Mouse (Mus musculus) left cerebral cortex, adult 11 months (tissue): Measurements from ENCODE around the gene Gp9.

Experiments
- DNase-seq: peaks from one replicate; pipeline ENCODE4 v3.0.0; 2022; ENCODE audit warnings: low spot score

The Gp9 gene

DNA sequence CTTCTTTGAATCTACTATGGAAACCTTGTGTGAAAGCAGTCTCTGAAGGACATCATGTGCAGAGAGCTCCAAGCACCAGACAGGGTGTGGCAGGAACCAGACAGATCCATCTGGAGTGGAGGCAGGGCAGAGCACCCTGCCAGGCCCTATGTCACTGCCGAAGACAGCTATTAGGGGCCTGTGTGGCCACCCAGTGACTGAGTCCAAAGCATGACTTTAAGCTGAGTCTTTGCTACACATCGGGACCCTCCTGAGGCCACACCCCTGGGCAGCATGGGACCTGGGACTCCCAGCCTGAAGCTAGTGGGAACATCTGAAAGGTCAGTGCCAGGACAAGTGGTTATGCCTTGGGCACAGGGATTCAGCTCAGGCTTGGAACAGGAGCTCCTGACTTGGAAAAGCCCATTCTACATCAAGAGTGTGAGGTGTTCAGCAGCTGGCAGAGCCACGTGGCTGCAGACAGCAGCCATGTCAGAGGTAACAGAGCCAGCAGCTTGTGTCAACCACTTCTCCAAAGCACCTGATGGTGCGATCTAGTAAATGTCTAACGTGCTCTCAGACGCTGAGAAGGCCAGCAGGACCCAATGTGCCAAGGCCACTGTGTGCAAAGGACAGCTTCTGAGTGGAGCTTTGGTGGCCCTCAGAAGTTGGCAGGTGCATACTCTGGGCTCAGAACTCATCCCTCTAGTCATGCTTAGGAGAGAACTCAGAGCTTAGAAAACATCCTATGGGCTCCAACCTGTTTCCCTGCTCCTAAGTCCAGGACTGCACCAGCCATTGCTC lies 9.4 kb downstream of the Gp9 start:
- DNase-seq = no peak

GRCm38 (mm10) chr6:87788266-87788895 lies 10.5 kb downstream of the Gp9 start:
- DNase-seq = no peak

GRCm38 (mm10) chr6:87788896-87789587 lies 11.2 kb downstream of the Gp9 start:
- DNase-seq = no peak

DNA sequence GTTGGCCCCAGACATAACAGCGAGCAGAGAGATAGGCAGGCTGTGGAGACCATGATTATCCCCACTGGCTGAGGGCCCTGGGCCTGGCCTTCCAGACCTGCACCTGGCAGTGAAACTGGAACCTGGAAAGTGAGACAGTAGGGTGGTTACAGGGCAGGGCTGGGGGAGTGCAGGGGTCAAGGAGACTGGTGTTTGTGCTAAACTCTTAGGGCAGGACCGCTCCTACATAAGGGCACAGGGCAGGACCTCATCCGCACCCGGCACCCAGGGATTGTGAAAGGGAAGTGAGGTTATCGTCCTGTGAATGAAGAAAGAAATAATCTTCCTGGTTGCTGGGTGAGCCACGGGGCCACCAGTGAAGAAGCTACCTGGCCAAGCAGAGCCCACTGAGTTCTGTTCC lies 11.9 kb downstream of the Gp9 start:
- DNase-seq = no peak

GRCm38 (mm10) chr6:87790779-87791480 lies 13.1 kb downstream of the Gp9 start:
- no peak for DNase-seq

GRCm38 (mm10) chr6:87791826-87792225 lies 14.0 kb downstream of the Gp9 start:
- DNase-seq = no peak

DNA sequence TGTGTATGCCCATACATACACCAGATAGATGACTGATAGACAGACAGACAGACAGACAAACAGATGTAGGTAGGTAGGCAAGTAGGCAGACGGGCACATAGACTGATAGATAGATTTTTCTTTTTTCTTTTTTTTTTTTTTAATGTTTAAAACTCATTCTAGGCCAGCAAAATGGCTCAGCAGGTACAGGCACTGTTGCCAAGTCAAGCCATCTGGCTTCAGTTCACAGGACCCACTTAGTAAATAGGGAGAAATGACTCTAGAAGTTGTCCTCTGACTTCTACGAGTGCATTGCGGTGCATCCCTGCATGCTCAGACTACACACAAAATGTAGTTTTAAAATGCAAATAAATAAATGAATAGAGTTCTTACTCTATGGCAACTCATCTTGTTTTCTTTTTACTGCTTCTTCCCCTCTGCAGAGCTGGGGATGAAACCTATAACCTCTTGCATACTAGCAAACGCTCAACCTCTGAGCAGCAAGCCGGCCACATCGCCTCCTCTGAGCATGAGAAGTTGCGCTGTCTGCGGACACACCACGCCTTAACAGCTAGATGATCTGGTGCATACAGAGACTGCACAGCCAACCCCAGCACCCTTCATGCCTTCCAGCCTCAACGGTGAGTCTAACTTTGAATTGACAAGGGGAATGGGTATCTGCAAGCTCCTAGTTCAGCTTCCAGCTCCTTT lies 16.1 kb downstream of the Gp9 start:
- no peak for DNase-seq

DNA sequence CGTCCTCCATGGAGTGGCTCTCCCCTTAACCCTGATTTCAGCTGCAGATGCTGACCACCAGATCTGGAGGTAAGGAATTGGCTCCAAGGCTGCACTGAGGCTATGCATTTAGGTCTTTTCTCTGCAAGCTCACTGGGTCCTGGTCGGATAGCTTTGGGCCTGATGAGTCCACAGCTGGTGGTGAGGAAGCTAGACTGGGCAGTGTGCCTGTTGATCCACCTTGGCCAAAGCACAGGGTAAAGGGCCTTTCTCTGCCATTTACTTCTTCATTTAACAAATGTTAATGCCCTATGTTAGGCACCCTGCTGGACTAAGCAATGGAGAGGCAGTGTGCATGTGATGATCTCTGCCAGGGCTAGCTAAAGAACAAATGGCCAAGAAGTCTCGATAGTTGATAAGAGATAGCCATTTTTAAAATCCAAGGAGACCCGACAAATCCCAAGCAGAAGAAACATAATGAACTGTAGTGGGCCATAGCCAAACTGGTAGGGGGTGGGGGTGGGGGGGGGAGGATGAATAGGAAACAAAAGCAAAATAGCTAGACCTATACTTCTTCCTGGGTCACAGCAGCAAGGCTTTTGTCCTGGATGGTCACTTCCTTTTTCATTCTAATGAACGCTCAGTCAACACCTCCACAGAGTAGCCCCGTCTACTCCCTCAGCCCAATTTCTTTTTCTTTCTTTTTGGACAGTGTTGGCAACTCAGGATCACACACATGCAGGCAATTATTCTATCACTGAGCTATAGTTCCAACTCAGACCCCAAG lies 17.7 kb downstream of the Gp9 start:
- no peak for DNase-seq

DNA sequence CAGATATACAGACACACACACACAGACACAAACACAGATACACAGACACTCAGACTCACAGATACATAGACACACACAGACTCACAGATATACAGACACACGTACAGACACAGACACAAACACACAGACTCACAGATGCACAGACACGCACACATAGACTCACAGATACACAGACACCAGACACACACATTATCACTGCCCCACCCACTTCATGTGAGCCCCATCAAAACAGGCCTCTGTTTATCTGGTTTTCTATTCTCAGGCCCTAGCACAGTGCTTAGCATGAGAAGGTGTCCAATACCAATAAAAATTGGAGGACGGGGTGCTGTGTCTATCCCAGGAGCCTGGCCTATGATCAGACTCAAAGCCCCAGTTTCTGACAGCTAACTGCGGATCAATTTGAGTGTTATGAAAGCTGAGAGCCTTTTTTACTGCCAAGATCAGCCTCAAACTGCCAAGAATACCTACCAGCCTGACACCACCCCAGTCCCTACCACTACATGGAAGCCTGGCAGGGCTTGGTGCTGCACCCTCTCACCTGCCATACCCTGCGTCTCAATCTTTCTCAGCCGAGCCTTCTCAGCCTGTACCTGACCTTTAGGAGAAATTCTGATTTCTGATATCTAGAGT lies 18.5 kb downstream of the Gp9 start:
- no peak for DNase-seq

DNA sequence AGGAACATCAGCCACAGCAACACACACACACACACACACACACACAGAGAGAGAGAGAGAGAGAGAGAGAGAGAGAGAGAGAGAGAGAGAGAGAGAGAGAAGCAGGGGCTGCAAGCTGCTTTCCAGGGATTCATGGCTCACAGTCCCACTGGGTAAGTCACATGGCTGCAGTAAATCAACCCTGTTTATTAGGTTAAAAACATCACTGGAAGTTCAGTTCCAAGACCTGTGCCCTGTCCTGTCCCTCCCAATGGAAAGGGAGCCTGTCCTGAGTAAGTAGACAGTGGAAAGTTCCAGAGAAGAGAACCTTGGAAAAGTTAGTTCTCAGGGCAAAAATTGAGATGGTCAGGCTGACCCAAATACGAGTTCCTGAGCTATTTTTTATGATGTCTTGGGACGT lies 19.4 kb downstream of the Gp9 start:
- DNase-seq = no peak

DNA sequence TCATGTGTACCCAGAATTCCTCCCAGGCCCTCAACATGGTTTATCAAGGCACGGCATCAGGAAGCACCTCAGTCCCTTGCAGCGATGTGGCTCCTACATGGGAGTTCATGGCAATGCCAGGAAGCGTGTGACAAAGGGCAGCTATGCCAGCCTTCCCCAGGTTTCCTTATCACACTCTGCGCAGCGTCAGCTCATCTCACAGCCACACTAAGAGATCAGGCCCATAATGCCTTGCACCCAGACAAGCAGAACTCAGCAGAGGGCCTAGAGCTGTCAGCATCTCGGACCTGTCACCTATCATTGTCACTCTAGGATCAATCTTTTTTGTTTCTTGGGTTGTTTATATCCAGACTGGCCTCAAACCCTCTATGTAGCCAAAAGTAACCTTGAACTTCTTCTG lies 21.7 kb downstream of the Gp9 start:
- DNase-seq = no peak

DNA sequence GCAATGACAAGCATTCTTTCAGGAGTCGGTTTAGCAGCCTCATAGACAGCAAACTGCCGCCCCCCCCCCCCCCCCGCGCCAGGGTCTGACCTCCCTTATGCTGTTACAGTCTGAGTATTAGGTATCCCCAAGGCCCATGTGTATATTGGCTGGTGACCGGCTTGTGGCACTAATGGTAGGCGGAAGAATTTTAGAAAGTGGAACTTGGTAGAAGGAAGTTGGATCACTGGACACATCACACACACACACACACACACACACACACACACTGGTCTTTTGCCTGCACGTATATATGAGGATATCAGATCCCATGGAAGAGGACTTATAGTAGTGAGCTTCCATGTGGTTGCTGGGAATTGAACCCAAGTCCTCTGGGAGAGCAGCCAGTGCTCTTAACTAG lies 24.6 kb downstream of the Gp9 start:
- no peak for DNase-seq

- DNase-seq = no peak
Measured at GRCm38 (mm10) chr6:87804036-87804435, 26.2 kb downstream of the Gp9 start.

DNA sequence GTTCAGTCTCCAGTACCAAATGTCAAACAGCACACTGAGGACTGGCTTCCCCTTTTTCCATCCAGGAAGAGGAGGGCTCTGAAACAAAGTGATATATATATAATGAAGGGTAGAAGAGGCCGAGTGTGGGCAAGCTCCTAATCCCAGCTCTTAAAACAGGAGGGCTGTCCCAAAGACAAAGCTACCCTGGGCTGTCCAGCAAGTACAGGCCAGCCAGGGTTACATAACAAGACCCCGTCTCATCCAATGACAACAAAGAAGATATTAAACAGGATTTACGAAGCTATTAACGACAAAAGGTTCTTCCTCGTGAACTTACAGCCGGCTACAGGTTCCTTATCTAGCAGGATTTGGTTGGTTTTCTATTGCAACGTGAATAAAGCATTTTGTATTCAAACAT lies 27.0 kb downstream of the Gp9 start:
- DNase-seq = no peak

- no peak for DNase-seq
Measured at GRCm38 (mm10) chr6:87805448-87805847, 27.6 kb downstream of the Gp9 start.

GRCm38 (mm10) chr6:87806028-87806427 lies 28.2 kb downstream of the Gp9 start:
- no peak for DNase-seq

- DNase-seq = no peak
Measured at GRCm38 (mm10) chr6:87806857-87807256, 29.0 kb downstream of the Gp9 start.

GRCm38 (mm10) chr6:87807735-87808440 lies 30.0 kb downstream of the Gp9 start:
- no peak for DNase-seq

- no peak for DNase-seq
Measured at GRCm38 (mm10) chr6:87808521-87808920, 30.6 kb downstream of the Gp9 start.

GRCm38 (mm10) chr6:87809144-87809543 lies 31.3 kb downstream of the Gp9 start:
- no peak for DNase-seq
